Mouse (Mus musculus): ENCODE data around the gene Zbtb26.

GRCm38 (mm10) chr2:37421903-37422302 is 21.0 kb downstream of the Zbtb26 start:
- TF ChIP-seq FOSL1 (IDR thresholded peaks at IDR 0.05; ENCODE audit: insufficient read depth, low read length, poor library complexity, severe bottlenecking) (no peak), CTCF (IDR thresholded peaks at IDR 0.05; ENCODE audit: control insufficient read depth, insufficient read depth, insufficient read length) (no peak)

All from C2C12 (cell line).